Mouse (Mus musculus): Measurements from ENCODE around the gene Ate1. TPM values are rescaled to one million over a fixed set of nuclear protein-coding genes. Genes with fewer than 3 reads are reported as not detected.
"Not testable (repeated sequence)": the region's sequence is repeated elsewhere in the genome, so short reads cannot be mapped to it uniquely, and the experiment has no call there.

The Ate1 gene
- total and polyA plus RNA-seq, 2 experiments from 2014 or later: 47.4 to 129 TPM

GRCm38 (mm10) chr7:130493346-130493745, 26.8 kb downstream of the Ate1 start:
- Histone ChIP-seq H3K4me2 (ENCODE audit: low read depth, low read length, poor library complexity, severe bottlenecking) (no peak overlapping the region), H3K36me3 (ENCODE audit: insufficient read depth, low read length) (no peaks in the 10 kb centered on the region), H3K9me3 (ENCODE audit: low read length) (no peaks in the 10 kb centered on the region), H3K27ac (ENCODE audit: low read depth, low read length) (no peak overlapping the region), H3K9ac (replicated peaks; ENCODE audit: low read length, poor library complexity, severe bottlenecking) (no peak overlapping the region), H3K4me3 (ENCODE audit: low read depth, low read length) (no peak overlapping the region), H3K4me1 (ENCODE audit: insufficient read depth, low read length) (no peaks in the 10 kb centered on the region), H3K27me3 (ENCODE audit: insufficient read depth, low read length) (no peaks in the 10 kb centered on the region)
- TF ChIP-seq CTCF (IDR thresholded peaks at IDR 0.05): no peak
- DNase-seq (ENCODE audit: low spot score) (no peak), ATAC-seq (ENCODE audit: low FRiP score) (no peak)
- WGBS: 82% methylated on average over 3 of the region's 3 CpGs

GRCm38 (mm10) chr7:130492026-130492425, 28.1 kb downstream of the Ate1 start:
- no peaks in the 10 kb centered on the region for H3K4me1 ChIP-seq (ENCODE audit: insufficient read depth, low read length)
- DNase-seq (ENCODE audit: low spot score): no peak
- no peak overlapping the region for H3K9ac ChIP-seq (replicated peaks; ENCODE audit: low read length, poor library complexity, severe bottlenecking)
- TF ChIP-seq CTCF (IDR thresholded peaks at IDR 0.05): no peak
- ATAC-seq (ENCODE audit: low FRiP score): no peak
- H3K9me3 ChIP-seq (ENCODE audit: low read length): no peaks in the 10 kb centered on the region
- no peak overlapping the region for H3K27ac ChIP-seq (ENCODE audit: low read depth, low read length)
- H3K4me2 ChIP-seq (ENCODE audit: low read depth, low read length, poor library complexity, severe bottlenecking): no peak overlapping the region
- H3K4me3 ChIP-seq (ENCODE audit: low read depth, low read length): no peak overlapping the region
- no peaks in the 10 kb centered on the region for H3K36me3 ChIP-seq (ENCODE audit: insufficient read depth, low read length)
- H3K27me3 ChIP-seq (ENCODE audit: insufficient read depth, low read length): no peaks in the 10 kb centered on the region

- H3K4me3 ChIP-seq (ENCODE audit: low read depth, low read length); H3K4me1 ChIP-seq (ENCODE audit: insufficient read depth, low read length); H3K4me2 ChIP-seq (ENCODE audit: low read depth, low read length, poor library complexity, severe bottlenecking); ATAC-seq (ENCODE audit: low FRiP score); H3K9me3 ChIP-seq (ENCODE audit: low read length); H3K36me3 ChIP-seq (ENCODE audit: insufficient read depth, low read length); H3K27ac ChIP-seq (ENCODE audit: low read depth, low read length); DNase-seq (ENCODE audit: low spot score); H3K27me3 ChIP-seq (ENCODE audit: insufficient read depth, low read length); H3K9ac ChIP-seq (replicated peaks; ENCODE audit: low read length, poor library complexity, severe bottlenecking): not testable (repeated sequence)
- 91% methylated on average over 3 of the region's 3 CpGs for WGBS
Measured at GRCm38 (mm10) chr7:130479003-130479402, 41.2 kb downstream of the Ate1 start.

- H3K36me3 ChIP-seq (ENCODE audit: insufficient read depth, low read length): peaks cover 5% of the 10 kb centered on the region; the same call in 1 of the 2 replicates
- H3K4me2 ChIP-seq (ENCODE audit: low read depth, low read length, poor library complexity, severe bottlenecking): no peak overlapping the region
- H3K9ac ChIP-seq (replicated peaks; ENCODE audit: low read length, poor library complexity, severe bottlenecking): no peak overlapping the region
- H3K4me1 ChIP-seq (ENCODE audit: insufficient read depth, low read length): no peaks in the 10 kb centered on the region
- H3K27ac ChIP-seq (ENCODE audit: low read depth, low read length): no peak overlapping the region
- H3K9me3 ChIP-seq (ENCODE audit: low read length): no peaks in the 10 kb centered on the region
- H3K4me3 ChIP-seq (ENCODE audit: low read depth, low read length): no peak overlapping the region
- DNase-seq (ENCODE audit: low spot score) (peak; percentile 81), ATAC-seq (ENCODE audit: low FRiP score) (no peak)
- TF ChIP-seq CTCF (IDR thresholded peaks at IDR 0.05): peak; percentile 99
- WGBS: 41% methylated on average over 2 of the region's 2 CpGs
- H3K27me3 ChIP-seq (ENCODE audit: insufficient read depth, low read length): no peaks in the 10 kb centered on the region
Measured at GRCm38 (mm10) chr7:130475970-130476369, 44.2 kb downstream of the Ate1 start.

- Histone ChIP-seq H3K4me3 (ENCODE audit: low read depth, low read length) (no peak overlapping the region), H3K27me3 (ENCODE audit: insufficient read depth, low read length) (no peaks in the 10 kb centered on the region), H3K36me3 (ENCODE audit: insufficient read depth, low read length) (0 out of 2 replicates have a peak, but pooled peaks cover 2% of the 10 kb centered on the region), H3K27ac (ENCODE audit: low read depth, low read length) (no peak overlapping the region), H3K9me3 (ENCODE audit: low read length) (no peaks in the 10 kb centered on the region), H3K9ac (replicated peaks; ENCODE audit: low read length, poor library complexity, severe bottlenecking) (no peak overlapping the region), H3K4me2 (ENCODE audit: low read depth, low read length, poor library complexity, severe bottlenecking) (no peak overlapping the region), H3K4me1 (ENCODE audit: insufficient read depth, low read length) (no peaks in the 10 kb centered on the region)
- ATAC-seq (ENCODE audit: low FRiP score) (no peak), DNase-seq (ENCODE audit: low spot score) (no peak)
- no peak for TF ChIP-seq CTCF (IDR thresholded peaks at IDR 0.05)
- WGBS: 60% methylated on average over 3 of the region's 3 CpGs
Measured at GRCm38 (mm10) chr7:130473881-130474280, 46.3 kb downstream of the Ate1 start.

GRCm38 (mm10) chr7:130472683-130473082, 47.5 kb downstream of the Ate1 start:
- H3K4me2 ChIP-seq (ENCODE audit: low read depth, low read length, poor library complexity, severe bottlenecking): no peak overlapping the region
- no peak for TF ChIP-seq CTCF (IDR thresholded peaks at IDR 0.05)
- H3K27ac ChIP-seq (ENCODE audit: low read depth, low read length): no peak overlapping the region
- H3K36me3 ChIP-seq (ENCODE audit: insufficient read depth, low read length): 0 out of 2 replicates have a peak, but pooled peaks cover 2% of the 10 kb centered on the region
- H3K4me1 ChIP-seq (ENCODE audit: insufficient read depth, low read length): no peaks in the 10 kb centered on the region
- no peaks in the 10 kb centered on the region for H3K9me3 ChIP-seq (ENCODE audit: low read length)
- no peak overlapping the region for H3K9ac ChIP-seq (replicated peaks; ENCODE audit: low read length, poor library complexity, severe bottlenecking)
- ATAC-seq (ENCODE audit: low FRiP score) (no peak), DNase-seq (ENCODE audit: low spot score) (no peak)
- H3K27me3 ChIP-seq (ENCODE audit: insufficient read depth, low read length): no peaks in the 10 kb centered on the region
- H3K4me3 ChIP-seq (ENCODE audit: low read depth, low read length): no peak overlapping the region
- 26% methylated on average over 6 of the region's 6 CpGs for WGBS
